Mouse (Mus musculus): ENCODE measurements around the gene Olfr597.
"Not testable (repeated sequence)": the region's sequence is repeated elsewhere in the genome, so short reads cannot be mapped to it uniquely, and the experiment has no call there.

Gene Olfr597

GRCm38 (mm10) chr7:103316015-103316414, at the start of gene Olfr597:
Gene Olfr597 (plus strand): TSS chr7:103316315.
- in situ Hi-C loops (cut with MboI): not testable (repeated sequence)

DNA sequence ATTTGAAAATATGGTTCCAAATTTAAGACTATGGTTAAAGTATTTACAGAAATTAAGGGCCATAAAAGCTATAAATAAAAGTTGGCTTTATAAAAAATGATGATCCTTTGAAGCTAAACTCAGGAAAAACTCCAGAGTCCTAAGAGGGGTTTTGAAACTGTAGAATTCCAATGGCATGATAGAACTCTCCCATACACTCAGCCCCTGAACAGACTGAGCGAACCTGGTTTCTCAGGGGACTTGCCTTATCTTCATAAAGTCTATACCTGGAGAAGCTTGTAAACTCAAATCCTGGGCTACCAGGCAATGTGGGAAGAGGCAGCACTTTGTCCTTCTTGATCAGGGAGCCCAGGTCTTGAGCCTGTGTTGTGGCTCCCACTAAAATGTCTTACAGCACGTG, 10.8 kb upstream of the Olfr597 start, which contains the start of gene Olfr596:
Olfr596 (plus strand) TSS at position 301 of the 400 bp plus-strand sequence.
- in situ Hi-C loops (cut with MboI): not testable (repeated sequence)

GRCm38 (mm10) chr7:103323268-103323667, 7.2 kb downstream of the Olfr597 start, which contains the start of gene Olfr598:
Gene Olfr598 (plus strand): TSS chr7:103323568.
- in situ Hi-C loops (cut with MboI): no loop called here

GRCm38 (mm10) chr7:103335617-103336016, 19.5 kb downstream of the Olfr597 start, which contains the start of gene Olfr599:
Gene Olfr599 (plus strand): TSS chr7:103335917.
- in situ Hi-C loops (cut with MboI): no loop called here

DNA sequence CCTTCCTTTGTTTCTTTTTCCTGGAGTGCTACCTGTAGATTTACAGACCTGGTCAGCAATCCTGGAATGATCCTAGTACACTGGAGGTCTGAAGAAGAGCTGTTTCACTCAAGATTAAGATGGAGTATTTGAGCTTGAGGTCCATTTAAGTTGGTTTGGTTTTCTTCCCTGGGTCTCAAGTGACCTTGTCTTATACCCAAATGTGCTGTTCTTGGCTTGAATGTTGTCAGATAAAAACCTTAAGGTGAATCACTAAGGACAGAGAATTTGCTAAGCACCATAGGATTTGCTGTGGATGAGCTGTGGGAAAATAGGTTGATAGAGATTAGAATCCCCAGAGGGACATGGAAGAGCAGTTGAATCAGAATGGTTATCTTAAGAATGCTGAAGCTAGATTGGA, 33.5 kb downstream of the Olfr597 start, which contains the start of gene Olfr600:
Olfr600 (minus strand) TSS at position 101 of the 400 bp plus-strand sequence.
- in situ Hi-C loops (cut with MboI): no loop called here

DNA sequence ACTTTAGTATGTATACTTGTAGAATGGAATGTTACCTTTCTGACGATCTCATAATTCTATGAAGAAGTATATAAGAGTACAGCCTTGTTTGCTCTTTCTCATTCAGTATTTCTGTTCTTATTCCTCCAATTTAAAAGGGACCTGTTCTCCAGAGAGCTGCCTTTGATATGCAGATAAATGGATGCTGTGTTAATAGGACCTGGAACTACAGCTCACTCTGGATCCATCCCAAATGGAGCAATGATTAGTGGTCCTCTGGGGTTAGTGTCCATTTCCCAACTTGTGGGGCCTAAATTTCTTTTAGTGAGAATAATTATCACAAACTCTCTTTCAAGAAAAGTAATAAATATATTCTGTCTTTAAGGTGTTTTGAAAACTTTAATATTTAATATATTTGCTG, 46.4 kb downstream of the Olfr597 start, which contains the start of gene Olfr601:
Olfr601 (minus strand) TSS at position 101 of the 400 bp plus-strand sequence.
- in situ Hi-C loops (cut with MboI): no loop called here

Data from mature B cell (primary cell).